Mouse (Mus musculus): ENCODE measurements around the gene Creb3.

DNA sequence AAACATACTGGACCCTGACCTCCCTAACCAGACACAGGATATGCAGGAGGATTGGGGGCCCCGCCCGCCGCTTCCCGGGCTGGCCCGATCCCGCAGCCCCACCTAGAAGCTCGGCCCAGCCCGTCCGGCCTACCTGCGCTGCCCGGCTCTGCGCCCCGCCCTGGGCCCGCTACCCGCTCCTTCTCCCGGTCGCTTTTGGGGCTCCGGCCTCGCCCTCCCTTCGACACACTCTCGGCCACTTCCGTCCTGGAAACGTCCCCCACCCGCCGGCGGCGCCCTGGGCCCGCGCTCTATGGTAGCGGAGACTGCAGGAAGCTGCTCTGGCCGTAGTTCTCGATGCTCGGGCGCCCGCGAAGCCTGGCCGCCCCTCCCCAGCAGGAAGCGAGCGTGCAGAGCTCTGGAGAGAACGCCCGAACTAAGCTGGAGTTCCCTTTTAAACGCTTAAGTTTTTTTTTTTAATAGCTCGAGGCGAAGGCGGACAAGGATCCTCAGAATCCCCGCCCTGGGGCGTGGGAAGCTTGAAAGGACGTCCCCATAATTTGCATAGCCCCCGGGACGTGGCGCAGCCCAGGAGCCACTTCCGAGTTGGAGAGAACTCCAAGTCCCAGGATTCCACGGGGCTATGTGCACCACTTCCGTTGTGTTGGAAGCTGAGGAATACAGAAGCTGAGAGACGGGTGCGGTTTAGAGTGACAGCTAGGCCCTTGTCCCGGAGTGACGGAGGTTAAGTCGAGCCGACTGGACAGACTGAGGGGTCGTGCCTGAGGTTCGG lies at the start of gene Creb3, which contains the start of gene Tln1:
- TF ChIP-seq POLR2A (IDR thresholded peaks at IDR 0.05; ENCODE audit: low read depth, low read length) (peak; percentile 40), CTCF (conservative IDR thresholded peaks at IDR 0.05; ENCODE audit: insufficient read depth, insufficient read length, low read depth, low read length) (no peak)
